Mouse (Mus musculus) monocyte, adult 5-6 weeks (primary cell): ENCODE results near the gene Hspa8. TPM values are rescaled to one million over a fixed set of nuclear protein-coding genes. Genes with fewer than 3 reads are reported as not detected.
"Not testable (repeated sequence)": the region's sequence is repeated elsewhere in the genome, so short reads cannot be mapped to it uniquely, and the experiment has no call there.

Experiments used
- ATAC-seq: fragments of 153-309, 156-312 bp; replicated peaks from 2 replicates; pipeline ENCODE4 v1.8.0; 2017; ENCODE audit warnings: mild to moderate bottlenecking; ENCODE audit not compliant: low TSS enrichment, insufficient number of reproducible peaks, severe bottlenecking, poor library complexity, low FRiP score
- total RNA-seq: library from RNA; stranded (forward); fragments of 200-1000, 200-491, 200-594 nt; gene quantifications from 3 replicates; pipeline ENCODE4 v1.2.3, GENCODE M21; 2017

Hspa8 gene
- total RNA-seq, result 2,780 to 3,802 TPM (median 3,103 TPM) in 3 replicates

- peak; percentile 92 for ATAC-seq
These were observed at the start of gene Hspa8 for GRCm38 (mm10) chr9:40800675-40801612. Gene Hspa8, plus strand, starts transcription at chr9:40800984.

- no peak for ATAC-seq
These were observed 49.0 kb upstream of the Hspa8 start for GRCm38 (mm10) chr9:40751749-40752148.

GRCm38 (mm10) chr9:40756401-40756800, 44.4 kb upstream of the Hspa8 start:
- ATAC-seq, result peak; percentile 60

GRCm38 (mm10) chr9:40757105-40757626, 43.6 kb upstream of the Hspa8 start:
- ATAC-seq, result no peak

GRCm38 (mm10) chr9:40757685-40758270, 43.0 kb upstream of the Hspa8 start:
- ATAC-seq, result peak; percentile 82

- ATAC-seq, result no peak
These were observed 38.4 kb upstream of the Hspa8 start for GRCm38 (mm10) chr9:40762354-40762753.

- ATAC-seq, result no peak
These were observed 35.8 kb upstream of the Hspa8 start for GRCm38 (mm10) chr9:40764887-40765580.

GRCm38 (mm10) chr9:40765581-40765940, 35.2 kb upstream of the Hspa8 start:
- ATAC-seq, result 0 out of 2 replicates have a peak, but pooled peaks have one; percentile 50

GRCm38 (mm10) chr9:40766058-40766605, 34.7 kb upstream of the Hspa8 start:
- no peak for ATAC-seq

GRCm38 (mm10) chr9:40767946-40768345, 32.8 kb upstream of the Hspa8 start:
- no peak for ATAC-seq

- no peak for ATAC-seq
These were observed 28.5 kb upstream of the Hspa8 start for GRCm38 (mm10) chr9:40772246-40772645.

GRCm38 (mm10) chr9:40773142-40773541, 27.6 kb upstream of the Hspa8 start:
- ATAC-seq, result not testable (repeated sequence)

GRCm38 (mm10) chr9:40773869-40774268, 26.9 kb upstream of the Hspa8 start:
- ATAC-seq, result no peak

- no peak for ATAC-seq
These were observed 24.7 kb upstream of the Hspa8 start for GRCm38 (mm10) chr9:40776044-40776443.

GRCm38 (mm10) chr9:40776459-40777248, 24.1 kb upstream of the Hspa8 start:
- no peak for ATAC-seq

- no peak for ATAC-seq
These were observed 20.7 kb upstream of the Hspa8 start for GRCm38 (mm10) chr9:40780111-40780510.

GRCm38 (mm10) chr9:40780892-40781725, 19.7 kb upstream of the Hspa8 start:
- ATAC-seq, result no peak
